Mouse (Mus musculus) gastrocnemius, adult 2 months (tissue): ENCODE data around the gene Tfap2a. TPM values are rescaled to one million over a fixed set of nuclear protein-coding genes. Genes with fewer than 3 reads are reported as not detected.
A peak's percentile ranks its signal among the peaks of the same experiment; 100 is the strongest.

Experiments
- DNase-seq: peaks from one replicate; pipeline ENCODE4 v3.0.0; 2022
- H3K27ac ChIP-seq: fragments of 200-600 bp; 2 replicates; pipeline ENCODE4 v1.8.1; 2022; ENCODE audit warnings: mild to moderate bottlenecking
- H3K4me3 ChIP-seq: fragments of 200-600 bp; 2 replicates; pipeline ENCODE4 v1.8.1; 2022; ENCODE audit warnings: mild to moderate bottlenecking, moderate library complexity
- CTCF ChIP-seq: fragments of 200-600 bp; IDR thresholded peaks from 2 replicates; pipeline ENCODE4 v1.8.1; 2022; ENCODE audit warnings: antibody characterized with exemption, mild to moderate bottlenecking, moderate library complexity
- intact Hi-C: fragments of 180-260 bp; cut with DNase I; formaldehyde crosslinking; loops from one replicate; pipeline ENCODE4 v1.15.1; 2025
- total RNA-seq, 2 experiments: library from RNA; stranded (reverse); gene quantifications; 2 replicates each; pipeline ENCODE4 v1.2.3; 2021

Gene Tfap2a
- total RNA-seq, 2 experiments from 2014 or later: 0.06 TPM; not detected in 1

DNA sequence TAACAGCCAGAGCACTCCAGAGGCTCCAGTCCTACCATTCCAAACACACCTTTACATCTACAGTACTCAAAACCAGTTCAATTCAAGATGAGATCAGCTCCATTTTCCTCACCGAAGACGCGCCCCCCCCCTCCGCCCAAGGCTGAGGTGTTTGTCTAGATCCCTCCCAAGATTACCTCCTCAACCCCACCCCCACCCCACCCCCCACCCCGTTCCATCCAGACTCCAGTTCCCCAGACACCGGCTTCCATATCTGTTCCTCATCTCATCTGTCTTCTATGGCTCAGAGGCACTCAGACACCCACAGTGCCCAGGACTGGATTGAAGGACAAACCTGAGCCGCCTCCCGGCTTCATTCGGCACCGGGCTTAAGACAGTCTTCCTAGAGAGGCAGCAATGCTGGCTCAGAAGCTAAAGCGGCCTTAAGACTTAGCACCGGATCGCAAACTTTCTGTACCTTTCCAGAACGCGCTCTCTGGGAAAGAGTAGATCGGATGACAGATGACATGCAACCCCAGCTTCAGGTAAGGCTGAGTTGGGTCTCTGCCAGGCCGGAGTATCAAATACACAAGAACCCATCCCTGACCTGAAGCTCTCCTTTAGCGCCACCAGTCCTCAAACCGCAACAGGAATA lies 2.7 kb upstream of the Tfap2a start:
- intact Hi-C loops: no loop called here
- Histone ChIP-seq H3K4me3 (no peak overlapping the region), H3K27ac (no peak overlapping the region)
- no peak for DNase-seq
- TF ChIP-seq CTCF: no peak

GRCm38 (mm10) chr13:40739901-40740300 lies 1.7 kb upstream of the Tfap2a start:
- TF ChIP-seq CTCF: no peak
- no peak overlapping the region for H3K27ac ChIP-seq
- intact Hi-C loops: no loop called here
- no peak for DNase-seq
- no peak overlapping the region for H3K4me3 ChIP-seq

DNA sequence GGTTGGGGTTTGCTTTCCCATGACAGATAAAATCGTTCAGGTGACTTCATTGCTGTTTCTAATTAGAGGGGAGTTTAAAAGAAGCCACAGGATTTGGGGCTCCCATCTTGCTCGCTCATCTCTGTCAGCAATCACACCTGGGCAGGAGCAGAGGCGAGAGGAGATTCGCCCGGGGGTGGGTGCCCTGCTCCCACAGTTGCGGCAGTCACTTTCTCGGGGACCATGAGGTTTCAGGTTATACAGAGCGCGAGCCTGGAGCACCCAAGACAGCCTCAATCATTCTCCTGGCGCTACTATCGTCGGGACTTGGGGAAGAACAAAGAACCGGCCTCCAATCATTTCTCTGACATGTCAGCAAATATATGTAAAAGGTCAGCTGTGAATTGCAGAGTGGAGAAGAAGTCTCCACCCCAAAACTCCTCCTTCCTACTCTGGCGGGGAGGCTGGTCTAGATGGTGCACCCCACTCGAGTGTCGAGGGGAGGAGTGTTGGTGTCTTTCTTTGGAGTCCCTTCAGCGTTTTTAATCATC lies 1.0 kb upstream of the Tfap2a start:
- no peak for DNase-seq
- intact Hi-C loops: no loop called here
- no peak for TF ChIP-seq CTCF
- H3K27ac ChIP-seq: no peak overlapping the region
- H3K4me3 ChIP-seq: no peak overlapping the region

GRCm38 (mm10) chr13:40737761-40738160 lies 415 bp downstream of the Tfap2a start:
- Histone ChIP-seq H3K27ac (no peak overlapping the region), H3K4me3 (no peak overlapping the region)
- DNase-seq: no peak
- intact Hi-C loops: no loop called here
- no peak for TF ChIP-seq CTCF

GRCm38 (mm10) chr13:40737099-40737498 lies 1.1 kb downstream of the Tfap2a start:
- no peak for DNase-seq
- intact Hi-C loops: no loop called here
- H3K4me3 ChIP-seq: no peak overlapping the region
- no peak for TF ChIP-seq CTCF
- H3K27ac ChIP-seq: no peak overlapping the region

DNA sequence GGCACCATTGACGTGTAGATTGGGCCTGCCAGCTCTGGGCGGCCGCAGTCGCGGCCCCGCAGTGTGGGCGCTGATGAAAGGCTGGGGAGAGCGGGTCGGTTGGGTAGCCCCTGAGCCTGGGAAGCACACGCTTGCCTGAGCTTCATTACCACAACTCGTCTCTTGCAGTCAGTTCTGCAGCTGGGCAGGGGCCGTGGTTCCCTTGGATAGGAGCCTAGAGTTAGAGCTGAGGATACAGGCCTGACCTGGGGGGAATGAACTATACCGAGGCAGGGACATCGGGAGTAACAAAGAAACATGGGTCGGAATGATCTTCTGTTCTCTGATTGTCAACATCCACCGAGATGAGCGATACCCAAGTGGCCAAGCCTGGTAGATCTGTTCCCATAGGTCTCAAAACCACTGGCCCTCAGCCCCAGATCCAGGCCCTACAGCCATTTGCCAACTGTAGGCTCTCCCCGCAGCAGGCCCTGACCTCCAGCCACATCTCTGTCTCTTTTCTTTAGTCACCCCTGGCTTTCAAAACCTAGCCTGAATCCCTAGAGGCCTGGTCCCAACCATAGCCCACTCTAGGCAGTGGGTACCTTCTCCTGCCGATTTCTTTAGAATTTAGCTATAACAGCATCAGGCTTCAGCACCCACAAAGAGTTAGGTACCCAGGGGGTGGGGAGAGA lies 1.9 kb downstream of the Tfap2a start:
- peak overlapping the region; percentile 52 for H3K4me3 ChIP-seq

DNA sequence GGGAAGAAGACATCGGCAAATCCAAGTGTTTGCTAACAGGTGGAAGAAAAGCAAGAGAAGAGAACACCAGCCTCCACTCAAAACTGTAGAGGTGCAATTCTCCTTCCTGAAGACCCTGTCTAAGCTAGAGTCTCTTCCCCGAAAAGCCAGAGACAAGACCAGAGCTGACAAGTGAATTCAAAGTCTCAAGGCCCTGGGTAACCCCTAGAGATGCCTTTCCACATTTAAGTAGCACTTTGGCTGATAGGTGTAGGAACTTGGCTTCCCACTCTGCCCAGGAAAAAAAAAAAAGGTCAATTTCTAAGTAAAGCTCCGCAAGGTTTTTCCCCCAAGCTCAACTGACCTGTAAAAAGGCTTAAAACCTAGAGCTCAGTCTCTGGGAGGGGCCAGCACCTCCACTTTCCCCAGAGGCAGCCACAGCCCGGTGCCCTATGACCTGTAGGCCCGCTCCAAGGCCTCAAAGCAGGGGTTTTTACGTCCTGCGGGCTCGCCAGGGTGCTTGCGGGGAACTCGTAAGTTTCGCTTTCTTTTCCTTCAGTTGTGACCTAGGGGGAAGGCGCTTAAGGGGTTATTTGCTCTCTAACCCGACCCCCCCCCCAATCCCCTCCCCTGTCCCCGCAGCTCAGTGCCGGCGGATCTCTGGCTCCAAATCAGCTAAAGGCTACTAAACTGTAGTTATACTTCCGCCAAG lies 2.6 kb downstream of the Tfap2a start:
- DNase-seq: no peak
- no peak for TF ChIP-seq CTCF
- Histone ChIP-seq H3K27ac (no peak overlapping the region), H3K4me3 (peak overlapping the region; percentile 52)
- intact Hi-C loops: no loop called here

More for the DNA sequence above, 1.9 kb downstream of the Tfap2a start:
- DNase-seq: no peak
- intact Hi-C loops: no loop called here
- no peak for TF ChIP-seq CTCF
- H3K27ac ChIP-seq: no peak overlapping the region

DNA sequence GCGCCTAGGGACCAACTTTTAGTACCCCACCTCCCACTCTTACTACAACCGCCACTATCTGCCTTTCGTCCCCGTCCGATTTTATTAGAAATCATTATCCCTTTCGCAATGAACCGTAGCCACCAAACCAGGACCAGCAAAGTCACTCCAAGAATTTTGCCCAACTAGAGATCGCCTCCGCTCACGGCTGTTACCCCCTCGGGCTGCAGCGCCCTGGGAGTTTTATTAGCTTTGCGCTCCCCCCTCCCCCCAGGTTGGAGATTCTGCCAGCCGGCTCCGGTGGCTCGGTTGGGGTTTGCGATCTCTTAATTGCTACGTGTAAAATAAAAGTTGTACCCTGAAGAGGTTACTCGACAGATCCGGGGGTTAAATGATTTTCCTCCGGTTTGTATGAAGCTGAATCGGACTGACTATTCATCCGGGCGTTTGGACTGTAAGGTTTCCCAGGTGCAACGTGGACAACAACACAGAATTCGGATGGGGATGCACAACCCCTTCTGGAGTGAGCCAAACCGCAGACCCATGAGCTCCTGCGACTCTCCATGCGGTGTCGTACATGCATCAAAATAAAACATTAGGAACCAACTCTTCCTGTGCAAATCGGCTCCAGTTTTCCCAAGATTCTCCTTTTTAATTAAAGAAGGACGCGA lies 3.7 kb downstream of the Tfap2a start:
- intact Hi-C loops: no loop called here
- no peak for DNase-seq
- TF ChIP-seq CTCF: no peak
- H3K27ac ChIP-seq: no peak overlapping the region
- H3K4me3 ChIP-seq: peak overlapping the region; percentile 65

GRCm38 (mm10) chr13:40733542-40734151 lies 4.5 kb downstream of the Tfap2a start:
- intact Hi-C loops: no loop called here
- DNase-seq: no peak
- TF ChIP-seq CTCF: peak; percentile 17; the same call in 1 of the 2 replicates
- Histone ChIP-seq H3K4me3 (peak overlapping the region; percentile 65), H3K27ac (no peak overlapping the region)

- H3K27ac ChIP-seq: no peak overlapping the region
- intact Hi-C loops: no loop called here
- DNase-seq: no peak
- TF ChIP-seq CTCF: no peak
- peak overlapping the region; percentile 65 for H3K4me3 ChIP-seq
Measured at GRCm38 (mm10) chr13:40732816-40733541, 5.2 kb downstream of the Tfap2a start.

DNA sequence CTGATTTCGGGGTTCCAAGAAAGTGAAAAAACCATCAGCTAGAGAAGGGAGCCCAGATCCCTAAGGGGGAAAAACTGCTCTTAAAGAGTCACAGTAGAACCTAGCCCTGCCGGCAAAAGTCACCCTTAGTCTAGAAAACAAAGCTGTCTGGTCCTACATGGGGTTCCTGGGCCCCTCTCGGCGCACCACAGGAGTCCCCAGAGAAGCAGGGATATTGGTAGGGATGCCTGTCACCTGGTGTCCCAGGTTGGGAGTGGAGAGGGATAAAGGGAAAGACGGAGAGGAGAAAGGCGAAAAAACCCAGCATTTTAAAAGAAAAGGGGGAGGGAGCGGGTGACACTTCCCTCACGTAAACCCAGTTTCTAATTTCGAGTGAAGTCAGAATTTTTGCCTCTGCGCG lies 6.1 kb downstream of the Tfap2a start:
- DNase-seq: no peak
- intact Hi-C loops: no loop called here

More for the DNA sequence above, 6.1 kb downstream of the Tfap2a start:
- Histone ChIP-seq H3K27ac (no peak overlapping the region), H3K4me3 (peak overlapping the region; percentile 75)
- no peak for TF ChIP-seq CTCF
